Mouse (Mus musculus) liver, adult (tissue): ENCODE measurements around the gene Hjurp.

ENCODE experiments used
- GATA4 ChIP-seq: IDR thresholded peaks from 2 replicates; pipeline ENCODE4 v1.6.1; 2014; ENCODE audit warnings: mild to moderate bottlenecking, low read length; ENCODE audit not compliant: insufficient replicate concordance

The Hjurp gene

DNA sequence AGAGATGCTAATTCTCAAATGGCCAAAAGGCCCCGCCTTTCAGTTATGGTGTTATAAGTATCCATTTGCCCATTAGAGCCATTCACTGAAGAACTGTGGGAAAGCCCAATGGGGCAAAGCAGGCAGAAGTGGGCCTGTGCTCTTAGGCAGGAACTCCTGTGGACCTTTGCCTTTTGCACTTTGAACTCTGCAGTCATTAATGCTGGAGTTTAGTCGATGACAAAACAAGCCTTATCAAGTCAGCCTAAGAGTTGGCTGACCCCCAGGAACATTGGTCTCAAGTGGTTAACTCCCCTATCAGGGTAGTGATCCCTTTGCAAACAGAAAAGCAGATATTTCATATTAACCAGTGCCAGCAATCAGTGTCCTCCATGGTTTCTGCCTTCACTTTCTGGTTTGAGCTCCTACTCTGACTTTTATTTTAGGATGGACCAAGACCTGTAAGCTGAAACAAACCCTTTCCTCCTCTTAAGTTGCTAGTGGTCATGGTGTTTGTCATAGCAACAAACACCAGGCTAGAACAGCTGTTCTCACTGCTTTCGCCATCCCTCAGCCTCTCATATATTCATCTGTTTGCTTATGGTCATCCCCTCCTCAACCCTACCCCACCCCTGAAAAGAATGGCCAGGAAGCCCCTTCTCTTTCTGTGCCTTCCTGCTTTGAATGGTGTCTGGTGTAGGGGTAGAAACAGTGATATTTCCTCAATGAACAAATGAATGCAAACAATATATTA is 10.8 kb upstream of the Hjurp start:
- TF ChIP-seq GATA4 = peak; percentile 100

DNA sequence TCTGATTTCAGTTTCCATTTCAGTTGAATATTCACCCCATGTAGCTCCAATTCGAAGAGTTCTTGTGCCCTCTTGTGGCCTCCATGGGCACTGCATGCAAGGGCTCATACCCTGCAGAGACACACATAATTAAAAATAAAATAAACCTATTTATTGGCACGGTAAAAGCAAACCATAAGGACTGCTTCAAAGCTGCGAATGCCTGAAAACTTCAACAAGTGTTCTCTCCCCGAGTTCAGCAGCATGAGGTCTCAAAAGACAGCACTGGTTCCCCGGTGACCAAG is 10.2 kb upstream of the Hjurp start:
- TF ChIP-seq GATA4 = no peak

DNA sequence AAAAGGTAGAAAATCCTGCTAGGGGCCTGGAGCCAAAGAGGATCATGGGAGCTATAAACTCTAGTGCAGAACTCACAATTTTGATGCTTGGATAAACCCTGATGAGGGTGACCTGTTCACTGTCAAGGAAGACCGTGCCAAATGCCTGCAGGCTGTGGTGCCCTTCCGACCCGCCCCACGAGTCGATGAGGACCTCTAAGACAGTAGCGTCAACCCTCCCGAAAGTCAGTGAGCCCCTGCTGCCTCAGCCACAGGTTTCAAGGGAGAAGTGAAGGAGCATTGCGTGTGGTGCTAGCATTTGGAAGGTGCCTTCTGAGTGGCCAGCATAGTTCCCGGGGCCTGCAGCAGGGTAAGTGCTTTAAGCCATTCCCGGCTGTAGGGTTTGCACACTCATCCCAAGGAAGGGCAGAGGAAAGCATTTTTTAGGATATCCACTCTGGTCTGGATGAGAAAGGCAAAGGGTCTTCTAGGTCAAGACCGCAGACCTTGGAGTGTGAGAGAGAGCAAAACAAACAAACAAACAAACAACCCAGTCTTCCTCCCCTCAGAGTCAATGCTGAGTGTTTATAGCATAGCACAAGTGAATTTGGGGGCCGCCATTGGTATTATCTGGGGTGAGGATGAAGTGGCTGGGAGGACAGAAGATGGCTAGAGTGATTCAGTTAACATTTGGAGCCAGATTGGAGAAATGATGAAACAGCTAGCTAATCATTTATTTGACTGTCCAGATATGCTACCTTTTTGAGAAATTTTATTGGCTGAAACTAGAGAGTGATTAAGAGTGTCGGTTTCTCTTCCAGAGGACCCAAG is 9.7 kb upstream of the Hjurp start:
- peak; percentile 69; the same call in 1 of the 2 replicates for TF ChIP-seq GATA4

DNA sequence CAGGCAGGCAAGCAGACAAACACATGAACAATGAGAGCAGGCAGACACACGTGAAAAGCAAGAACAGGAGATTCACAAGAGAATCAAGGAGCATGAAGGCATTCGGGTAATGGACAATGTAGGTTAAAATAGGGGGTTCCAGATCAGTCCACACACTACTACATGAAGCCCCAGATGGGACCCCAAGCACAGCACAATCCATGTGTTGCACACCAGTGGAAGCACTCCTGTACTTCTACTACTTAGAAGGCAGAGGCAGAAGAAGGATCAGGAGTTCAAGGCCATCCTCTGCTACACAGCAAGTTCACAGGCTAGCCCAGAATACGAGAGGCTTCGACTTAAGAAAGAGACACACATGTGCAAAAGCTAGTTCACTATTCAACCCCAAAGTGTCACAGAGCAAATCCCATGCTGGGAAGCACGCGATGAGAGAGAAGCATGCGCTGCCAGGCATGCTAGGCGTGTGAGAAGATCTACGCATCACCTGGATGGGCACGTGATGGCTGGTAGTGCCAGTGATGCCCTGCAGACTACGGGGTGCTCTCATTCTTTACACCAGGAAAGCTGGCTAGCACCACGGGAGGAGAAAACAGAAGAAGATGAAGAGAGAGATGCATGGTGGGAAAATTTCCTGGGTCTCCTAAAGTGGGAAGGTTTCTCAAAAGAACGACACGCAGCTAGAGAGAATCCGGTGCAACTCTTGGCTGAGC is 8.9 kb upstream of the Hjurp start:
- no peak for TF ChIP-seq GATA4

DNA sequence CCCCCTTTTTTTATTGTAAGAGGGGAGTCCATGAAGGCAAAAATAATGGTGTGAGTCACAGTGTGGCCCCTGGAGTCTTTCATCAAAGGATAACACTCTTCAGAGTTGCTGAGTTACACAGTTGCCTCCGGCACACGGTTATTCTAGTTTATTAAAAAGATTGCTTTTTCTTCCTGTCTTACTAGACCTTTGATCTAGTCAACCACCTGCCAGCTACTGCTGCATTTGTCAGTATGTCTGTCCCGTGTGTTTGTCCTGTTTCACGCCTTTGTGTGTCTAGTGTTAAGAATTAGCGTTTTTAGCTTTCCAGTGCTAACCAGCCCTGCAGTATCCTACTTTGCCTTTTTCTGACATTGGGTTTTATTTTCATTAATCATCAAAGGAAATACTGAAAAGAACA is 8.2 kb upstream of the Hjurp start:
- TF ChIP-seq GATA4 = no peak

DNA sequence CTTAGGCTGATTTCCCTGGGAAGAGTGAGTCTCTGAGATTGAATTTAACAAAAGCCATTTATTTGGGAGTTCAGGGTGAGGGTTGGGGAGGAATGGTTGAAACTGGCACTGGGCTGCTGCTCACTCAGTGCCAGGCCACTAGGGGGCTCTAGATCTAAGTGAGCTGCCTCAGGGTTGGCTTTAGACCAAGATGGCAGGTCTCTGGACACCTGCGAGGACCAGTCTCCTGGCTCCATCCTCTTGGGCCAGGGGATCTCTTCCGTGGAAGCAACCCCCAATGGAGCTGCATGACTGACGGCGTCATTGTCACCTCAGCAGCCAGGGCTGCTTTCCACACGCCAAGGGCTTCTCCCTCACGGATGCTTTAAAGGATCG is 7.5 kb upstream of the Hjurp start:
- peak; percentile 13; the same call in 1 of the 2 replicates for TF ChIP-seq GATA4

DNA sequence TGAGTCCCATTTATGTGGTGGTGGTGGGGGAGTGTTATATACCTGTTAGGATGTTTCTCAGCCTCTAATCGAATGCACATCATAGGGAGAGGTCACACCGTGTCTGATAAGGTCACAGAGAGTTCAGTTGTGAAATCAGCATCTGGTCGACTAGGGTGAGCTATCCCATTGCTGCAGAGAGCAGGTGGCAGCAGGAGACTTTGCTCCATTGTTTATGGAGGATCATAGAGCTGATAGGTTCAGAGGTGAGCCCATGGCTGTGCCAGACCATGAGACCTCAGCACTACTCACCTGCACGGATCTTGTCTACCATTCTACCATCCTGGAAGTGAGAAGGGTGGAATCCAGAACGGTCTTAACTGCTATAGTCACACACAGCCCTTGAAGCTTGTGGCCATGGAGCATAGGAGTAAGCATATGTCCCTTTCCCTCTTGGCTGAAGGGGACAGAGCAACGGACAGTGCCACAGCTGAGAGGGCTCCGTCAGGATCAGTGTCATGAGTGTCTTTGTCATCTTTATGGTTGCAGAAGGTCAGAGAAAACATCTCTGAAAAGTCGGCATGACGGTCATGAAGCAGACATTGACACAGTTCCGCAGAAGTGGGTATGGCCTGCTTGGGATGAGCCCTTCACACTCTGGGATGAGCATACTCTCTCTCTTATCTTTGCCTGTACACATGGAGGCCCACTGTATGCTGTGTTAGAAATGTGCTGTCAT is 7.0 kb upstream of the Hjurp start:
- TF ChIP-seq GATA4 = peak; percentile 53; the same call in 1 of the 2 replicates

DNA sequence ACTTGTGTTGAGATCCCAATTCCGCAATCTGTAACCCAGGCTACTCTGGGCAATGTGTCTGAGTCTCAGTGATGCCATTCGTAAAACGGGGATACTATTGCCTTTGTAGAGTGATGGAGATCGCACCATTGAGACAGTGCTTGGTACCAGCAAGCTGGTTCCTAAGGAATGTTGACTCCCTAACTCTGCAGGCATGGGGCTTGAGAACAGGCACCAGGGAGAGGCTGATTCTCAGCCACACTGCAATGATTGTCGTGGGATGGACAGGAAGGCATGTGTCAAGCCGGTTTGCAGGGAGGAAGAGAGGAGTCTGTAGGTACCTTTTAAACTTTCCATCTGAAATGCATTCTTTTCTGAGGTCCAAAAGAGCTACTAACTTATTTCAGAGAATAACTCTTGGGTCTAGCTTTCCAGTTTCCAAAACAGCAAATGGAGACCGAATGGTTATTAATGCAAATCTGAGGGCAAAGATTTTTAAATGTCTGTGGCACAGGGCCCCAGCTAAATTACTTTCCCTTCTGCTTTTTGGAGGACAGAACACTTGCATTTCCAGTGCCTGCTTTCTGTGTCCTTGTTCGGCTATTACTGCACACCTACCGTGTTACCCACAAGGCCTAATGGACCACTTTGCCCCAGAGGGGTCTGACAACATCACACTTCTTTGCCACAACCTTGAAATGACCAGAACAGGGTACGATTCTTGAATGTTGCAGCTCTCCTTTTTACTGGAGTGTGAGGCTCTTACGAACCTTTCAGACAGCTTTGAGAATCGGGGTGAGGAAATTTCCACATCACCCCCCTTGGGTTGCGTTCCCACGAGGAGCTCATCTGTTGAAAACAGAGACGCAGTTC is 6.2 kb upstream of the Hjurp start:
- no peak for TF ChIP-seq GATA4

DNA sequence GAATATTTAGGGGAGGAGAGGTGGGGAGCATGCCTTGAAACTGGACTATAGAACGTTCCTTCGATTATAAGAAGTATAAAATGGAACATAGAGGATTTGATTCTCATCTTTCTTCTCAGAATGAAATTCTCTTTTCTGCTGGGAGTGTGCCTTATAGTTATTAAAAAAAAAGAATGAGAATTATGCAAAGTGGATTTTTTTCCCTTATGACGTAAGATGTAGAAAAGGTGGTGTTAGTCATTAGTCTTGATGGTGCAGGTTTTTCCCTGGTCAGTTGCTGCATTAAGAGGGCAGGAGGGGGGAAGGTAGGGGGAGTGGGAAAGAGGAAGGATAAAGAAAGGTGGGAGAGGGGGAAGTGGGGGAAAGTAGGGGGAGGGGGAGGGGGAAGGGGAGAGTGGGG is 4.9 kb upstream of the Hjurp start:
- no peak for TF ChIP-seq GATA4

DNA sequence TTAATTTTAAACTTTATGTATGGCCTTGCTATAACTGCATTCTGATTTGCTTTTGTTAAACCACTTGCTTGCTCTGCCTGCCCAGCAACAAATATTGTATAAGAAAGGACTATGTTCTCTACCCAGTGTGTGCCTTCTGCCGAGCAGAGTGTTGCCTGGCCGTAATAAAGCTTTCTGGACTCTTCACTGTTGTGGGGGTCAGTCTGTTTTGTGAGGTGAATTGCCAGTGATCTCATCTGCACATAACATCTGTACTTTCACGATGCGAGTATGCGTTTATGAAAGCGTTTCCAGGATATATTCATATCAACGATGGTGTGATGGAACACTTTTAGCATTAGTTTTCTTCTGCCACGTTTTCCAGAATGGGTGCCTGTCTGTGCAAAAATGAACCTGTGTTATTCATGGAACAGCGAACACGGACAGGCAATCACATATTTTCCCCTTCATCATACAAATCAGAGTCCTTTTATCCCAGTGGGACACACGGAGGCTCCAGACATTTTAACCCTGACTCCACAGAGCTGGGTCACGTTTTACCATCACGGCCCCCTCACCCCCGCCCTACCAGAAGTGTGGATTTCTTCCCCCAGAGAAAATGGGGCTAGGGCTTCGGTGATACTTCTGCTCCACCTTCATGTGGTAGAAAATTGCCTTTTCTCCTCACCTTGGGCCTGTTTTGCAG is 2.7 kb upstream of the Hjurp start:
- no peak for TF ChIP-seq GATA4

DNA sequence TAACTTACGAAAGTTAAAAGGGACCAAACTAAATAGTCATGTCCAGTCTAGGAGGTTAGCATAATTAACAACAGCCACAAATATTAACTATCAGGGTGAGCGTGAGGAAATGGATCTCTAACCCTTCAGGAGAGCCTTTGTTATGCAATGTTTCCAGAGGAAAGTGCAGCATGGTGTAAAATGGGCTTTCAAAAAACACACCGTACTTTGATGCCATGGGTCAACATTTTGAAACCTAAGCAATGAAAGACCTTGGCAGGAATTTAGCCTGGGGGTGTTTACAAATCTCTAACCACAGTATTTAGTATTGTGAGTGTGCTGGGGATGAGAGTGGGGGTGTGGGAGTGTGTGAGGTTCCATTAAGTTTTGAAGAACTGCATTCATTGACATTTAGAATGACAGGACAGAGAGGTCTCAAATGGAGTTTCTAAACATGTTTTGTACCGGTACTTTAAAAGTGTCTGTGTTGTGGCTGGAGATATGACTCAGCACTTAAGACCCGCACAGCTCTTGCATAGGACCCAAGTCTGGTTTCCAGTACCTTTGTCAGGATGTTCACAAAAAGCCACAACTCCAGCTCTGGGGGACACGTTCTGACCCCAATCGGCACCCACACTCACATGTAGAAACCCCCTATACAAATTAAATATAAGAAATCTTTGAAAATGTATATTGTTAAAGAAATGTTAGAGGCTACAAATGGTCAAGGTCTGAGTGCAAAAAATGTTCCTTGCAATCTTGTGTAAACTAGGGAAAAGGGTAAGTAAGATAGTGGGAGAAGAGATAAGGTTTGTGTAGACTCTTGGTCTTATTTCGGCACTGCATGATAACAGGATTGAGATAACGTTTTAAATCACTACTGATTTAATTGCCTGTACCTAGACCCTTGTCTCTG is 1.9 kb upstream of the Hjurp start:
- TF ChIP-seq GATA4 = peak; percentile 100

DNA sequence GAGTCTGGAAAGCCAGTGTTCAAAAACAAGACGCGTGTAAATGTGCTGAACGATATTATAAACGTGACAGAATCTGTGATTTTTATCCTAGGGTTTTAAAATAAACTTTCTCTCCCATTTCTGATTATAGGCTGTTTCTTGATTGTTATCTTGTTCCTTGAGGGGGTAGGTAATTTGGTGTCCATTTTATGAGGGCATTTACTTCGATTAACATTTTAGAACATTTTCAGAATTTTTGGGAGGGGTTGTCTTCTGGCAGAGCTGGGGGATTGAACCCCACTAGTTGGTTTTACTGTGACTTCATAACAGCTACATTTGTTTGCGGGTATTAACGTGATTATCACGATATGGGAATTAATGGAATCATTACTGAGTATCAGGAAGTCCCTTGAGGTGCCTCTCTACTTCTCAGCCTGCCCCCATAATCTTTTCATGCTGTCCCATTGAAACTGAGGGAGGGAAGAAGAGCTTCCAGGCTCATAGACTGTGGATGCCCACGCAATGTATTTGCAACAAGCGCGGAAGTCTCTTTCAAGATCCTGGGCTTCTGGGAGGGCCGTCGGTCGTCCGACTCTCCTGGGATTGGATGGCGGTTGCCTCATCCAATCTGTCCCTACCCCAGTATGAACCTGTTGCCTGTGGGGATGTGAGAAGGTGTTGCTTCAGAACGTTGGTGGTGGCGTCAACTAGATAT is 532 bp upstream of the Hjurp start:
- 0 out of 2 replicates have a peak, but pooled peaks have one; percentile 55 for TF ChIP-seq GATA4
